Mouse (Mus musculus): Measurements from ENCODE around the gene Psma7.

Gene Psma7

GRCm38 (mm10) chr2:180045283-180045682, 3.0 kb upstream of the Psma7 start:
- DNase-seq (ENCODE audit: low spot score in 2 of 2) = no peak

DNA sequence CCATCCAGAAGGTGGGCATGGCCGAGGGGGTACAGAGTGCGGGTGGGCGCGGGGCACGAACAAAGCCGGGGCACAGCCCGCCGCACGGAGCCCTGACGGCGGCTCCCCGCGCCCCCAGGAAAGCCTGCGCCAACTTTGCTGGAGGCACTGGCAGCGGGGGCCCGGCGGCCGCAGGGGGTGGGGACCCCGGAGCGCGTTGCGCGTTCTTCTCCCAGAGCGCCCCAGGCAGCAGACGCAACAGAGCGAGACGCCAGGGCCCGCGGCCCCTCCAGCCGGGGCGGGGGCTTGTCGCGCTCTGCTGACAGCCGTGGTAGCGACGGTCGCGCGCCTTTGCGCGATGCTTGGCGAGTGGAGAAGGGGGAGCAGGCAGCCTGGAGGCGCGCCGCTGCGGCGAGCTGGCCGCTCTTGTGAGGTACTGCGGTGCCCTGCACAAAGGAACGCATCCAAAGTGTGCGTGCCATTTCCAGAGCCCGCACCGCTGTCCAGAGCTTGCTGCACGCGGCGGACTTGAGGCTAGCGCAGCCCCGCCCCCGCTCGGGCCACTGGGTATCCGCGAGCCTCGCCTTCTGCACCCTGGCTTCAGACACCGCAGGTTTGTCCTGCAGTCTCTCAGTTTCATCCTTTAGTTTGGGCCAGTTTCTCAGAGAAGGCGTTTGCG, 754 bp upstream of the Psma7 start:
- DNase-seq (ENCODE audit: low spot score in 2 of 2) = peak; percentile 80

DNA sequence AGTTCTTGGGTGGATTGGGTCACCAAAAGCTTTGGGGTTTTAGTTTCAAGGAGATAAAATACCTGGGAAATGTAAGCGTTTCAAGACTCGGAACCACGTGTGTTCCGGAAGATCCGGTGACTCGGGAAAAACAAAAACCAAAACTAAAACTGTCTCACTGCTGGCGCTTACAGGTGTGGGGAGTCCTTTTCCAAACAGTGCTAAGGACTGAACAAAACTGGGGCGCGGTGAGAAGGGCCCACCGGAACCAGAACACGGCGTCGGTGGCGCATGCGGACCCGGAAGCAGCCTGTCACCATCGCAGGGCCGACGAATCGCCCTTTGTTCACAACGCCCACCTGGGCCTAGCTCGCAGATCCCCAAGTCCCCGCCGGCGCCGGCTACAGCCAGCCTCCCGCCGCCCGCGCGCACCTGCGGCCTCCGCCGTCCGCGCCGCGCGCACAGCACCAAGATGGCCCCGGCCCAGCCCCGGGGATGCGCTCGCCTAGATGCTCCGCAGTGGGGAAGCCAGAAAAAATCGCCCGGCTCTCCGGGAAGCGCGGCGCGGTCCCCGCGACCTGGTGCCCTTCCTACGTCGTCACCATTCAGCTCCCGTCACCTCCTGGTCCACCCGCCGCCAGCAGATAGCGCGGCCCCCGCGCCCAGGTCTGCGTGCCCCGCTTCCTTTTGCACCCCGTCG, 517 bp downstream of the Psma7 start:
- DNase-seq (ENCODE audit: low spot score in 2 of 2) = peak in 1 of 2 experiments; percentile 49

DNA sequence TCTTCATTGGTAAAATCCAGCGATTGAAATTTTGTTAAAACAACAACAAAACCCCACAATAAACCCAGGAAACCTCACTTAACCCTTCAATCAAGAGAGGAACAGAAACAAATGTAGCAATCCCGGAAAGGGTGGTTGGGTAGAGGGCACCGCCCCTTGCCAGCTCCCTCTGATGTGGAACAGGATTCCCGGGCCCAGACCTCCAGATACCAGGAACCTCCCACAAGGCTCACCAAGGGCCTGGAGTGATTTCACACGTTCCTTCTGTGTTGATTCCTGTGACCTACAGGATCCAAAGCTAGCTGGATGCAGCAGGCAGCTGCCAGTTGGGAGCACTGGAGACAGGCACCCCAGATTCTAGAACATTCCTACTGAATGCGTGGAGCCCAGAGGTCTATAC, 1.8 kb downstream of the Psma7 start:
- no peak for DNase-seq (ENCODE audit: low spot score in 2 of 2)

DNA sequence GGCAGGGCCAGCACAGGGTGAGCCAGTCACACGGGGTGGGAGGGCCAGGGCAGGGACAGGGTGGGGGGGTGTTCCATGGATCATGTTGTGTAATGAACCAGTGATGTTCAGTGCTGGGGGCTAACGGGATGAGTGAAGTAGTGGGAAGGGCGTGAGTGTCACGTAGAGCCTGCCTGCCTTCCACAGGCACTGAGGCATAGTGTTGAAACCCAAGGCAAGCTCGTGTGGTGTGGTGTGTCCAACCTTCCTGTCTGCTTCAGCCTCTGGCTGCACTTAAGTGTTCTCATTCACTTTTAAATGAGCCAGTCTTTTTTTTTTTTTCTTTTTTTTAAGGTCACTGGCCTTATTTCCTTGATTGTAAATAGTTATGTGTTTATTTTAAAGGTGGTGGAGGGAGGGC, 7.5 kb downstream of the Psma7 start:
- no peak for DNase-seq (ENCODE audit: low spot score in 2 of 2)

GRCm38 (mm10) chr2:180033956-180034355, 8.3 kb downstream of the Psma7 start:
- no peak for DNase-seq (ENCODE audit: low spot score in 2 of 2)

DNA sequence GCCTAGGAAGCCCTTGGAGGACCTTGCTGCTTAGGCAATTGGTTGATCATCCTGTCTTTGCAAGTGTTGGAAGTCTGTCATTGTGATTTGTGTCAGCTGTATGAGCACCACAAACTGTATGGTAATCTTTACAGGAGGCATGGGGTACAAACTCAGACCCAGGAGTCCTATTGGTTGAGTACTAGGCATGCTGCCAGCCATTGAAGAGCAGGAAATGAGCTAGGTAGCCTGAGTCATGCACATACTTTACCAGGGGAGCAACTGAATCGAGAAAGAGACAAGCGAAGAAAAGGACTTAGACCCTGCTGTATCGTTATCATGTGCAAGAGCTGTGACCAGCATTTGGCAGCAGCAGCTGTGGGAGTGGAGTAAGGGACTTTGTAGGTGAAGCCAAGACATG, 9.3 kb downstream of the Psma7 start:
- DNase-seq (ENCODE audit: low spot score in 2 of 2) = no peak

- DNase-seq (ENCODE audit: low spot score in 2 of 2) = no peak
Measured at GRCm38 (mm10) chr2:180031270-180031669, 11.0 kb downstream of the Psma7 start.

DNA sequence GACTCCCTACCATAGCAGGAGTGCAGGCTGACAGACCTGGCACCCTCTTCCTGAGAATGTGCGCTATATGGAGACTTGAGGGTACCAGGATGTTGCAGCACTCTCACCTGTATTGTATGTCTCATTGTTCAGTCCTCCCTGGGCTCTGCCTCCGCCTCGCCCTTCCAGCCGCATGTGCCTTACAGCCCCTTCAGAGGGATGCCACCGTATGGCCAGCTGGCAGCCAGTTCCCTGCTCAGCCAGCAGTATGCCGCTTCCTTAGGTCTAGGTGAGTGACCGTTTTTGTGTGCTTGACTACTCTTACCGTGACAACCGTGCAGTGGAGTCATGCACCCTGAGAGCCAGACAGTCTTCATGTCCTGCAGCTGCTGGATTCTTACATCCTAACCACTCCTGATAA, 14.5 kb downstream of the Psma7 start:
- no peak for DNase-seq (ENCODE audit: low spot score in 2 of 2)

DNA sequence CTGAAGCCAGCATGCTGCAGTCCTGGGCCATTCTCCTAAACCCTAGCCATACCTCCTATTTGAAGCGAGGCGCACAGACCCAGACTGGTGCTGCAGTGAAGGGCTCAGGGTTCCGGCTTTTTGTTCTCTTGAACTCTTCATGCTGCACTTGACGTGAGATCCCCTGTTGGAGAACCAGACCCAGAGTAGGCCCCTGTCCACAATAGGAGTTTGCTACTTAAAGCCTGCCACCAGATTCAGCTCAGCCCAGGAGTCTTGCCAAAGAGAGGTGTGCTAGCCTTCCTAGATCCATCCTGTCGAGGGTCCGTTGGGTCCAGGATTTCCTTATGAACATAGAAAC, 16.4 kb downstream of the Psma7 start:
- DNase-seq (ENCODE audit: low spot score in 2 of 2) = no peak

DNA sequence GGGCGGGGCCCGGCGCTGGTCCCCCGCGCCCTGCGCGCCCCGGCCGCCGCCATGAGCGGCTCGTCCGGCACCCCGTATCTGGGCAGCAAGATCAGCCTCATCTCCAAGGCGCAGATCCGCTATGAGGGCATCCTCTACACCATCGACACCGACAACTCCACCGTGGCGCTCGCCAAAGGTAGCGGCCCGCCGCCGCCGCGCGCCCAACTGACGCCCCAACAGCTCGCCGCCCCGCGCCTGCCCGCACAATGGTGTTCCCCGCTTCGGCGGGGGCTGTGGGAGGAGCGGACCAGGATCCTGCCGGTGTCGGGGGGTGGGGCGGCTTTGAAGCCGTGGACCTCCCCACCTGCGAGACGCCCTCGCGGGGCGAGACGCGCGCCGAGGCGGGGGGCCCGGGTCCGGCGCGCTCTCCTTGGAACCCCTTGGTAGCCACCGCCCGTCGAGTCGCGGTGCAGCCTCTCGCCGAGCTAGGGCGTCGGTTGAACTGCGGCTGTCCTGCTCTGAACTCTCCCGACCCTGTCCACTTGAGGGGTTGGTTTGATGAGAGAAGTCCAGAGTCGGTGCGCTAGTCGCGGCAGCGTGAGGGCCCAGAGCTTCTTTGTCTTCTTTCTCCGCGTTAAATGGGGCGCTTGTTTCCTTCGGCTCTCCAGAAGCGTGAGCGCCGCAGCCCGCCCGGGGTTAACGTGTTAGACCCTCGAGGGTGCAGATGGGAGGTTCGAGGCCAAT, 16.9 kb downstream of the Psma7 start:
- DNase-seq (ENCODE audit: low spot score in 2 of 2) = peak in 1 of 2 experiments; percentile 65

DNA sequence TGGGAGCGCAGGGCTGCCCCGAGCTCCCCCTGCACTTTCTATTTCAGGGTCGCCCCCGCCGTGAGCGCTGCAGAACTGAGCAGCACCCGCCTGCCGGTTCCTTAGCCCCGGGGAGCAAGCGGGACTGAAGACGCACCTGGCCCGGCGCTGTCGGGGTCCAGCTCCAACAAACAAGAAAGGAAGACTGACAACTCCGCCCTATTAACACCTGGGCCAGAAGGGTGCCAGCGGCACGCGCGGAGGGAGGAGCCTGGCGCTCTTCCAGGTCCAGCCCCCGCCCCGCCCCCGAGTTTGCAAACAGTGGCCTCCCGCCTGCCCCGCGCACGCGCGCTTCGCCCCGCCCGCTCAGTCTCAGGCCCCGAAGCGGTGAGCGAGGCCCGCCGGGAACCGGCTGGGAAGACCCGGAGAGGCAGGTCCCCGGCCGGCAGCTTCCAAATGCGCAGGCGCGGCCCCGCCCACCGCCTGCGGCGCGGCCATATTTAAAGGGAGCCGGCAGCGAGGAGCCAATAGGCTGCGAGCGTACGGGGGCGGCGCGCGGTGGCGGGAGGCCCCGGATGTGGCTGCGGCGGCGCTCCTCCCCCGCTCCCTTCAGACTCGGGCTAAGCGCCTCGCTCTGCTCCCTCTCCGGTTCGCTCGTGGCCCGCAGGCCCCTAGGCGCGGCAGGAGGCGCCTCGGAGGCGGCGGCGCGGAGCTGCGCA, 17.7 kb downstream of the Psma7 start, which contains the start of gene Lsm14b:
TSS of gene Lsm14b (plus strand) at position 587 of the 698 bp plus-strand sequence.
- peak; percentile 98 to 99 for DNase-seq (ENCODE audit: low spot score in 2 of 2)

GRCm38 (mm10) chr2:180022751-180023150, 19.5 kb downstream of the Psma7 start:
- no peak for DNase-seq (ENCODE audit: low spot score in 2 of 2)

GRCm38 (mm10) chr2:180020919-180021318, 21.3 kb downstream of the Psma7 start:
- DNase-seq (ENCODE audit: low spot score in 2 of 2) = no peak

GRCm38 (mm10) chr2:180020091-180020661, 22.1 kb downstream of the Psma7 start:
- no peak for DNase-seq (ENCODE audit: low spot score in 2 of 2)

- no peak for DNase-seq (ENCODE audit: low spot score in 2 of 2)
Measured at GRCm38 (mm10) chr2:180018573-180018972, 23.7 kb downstream of the Psma7 start.

DNA sequence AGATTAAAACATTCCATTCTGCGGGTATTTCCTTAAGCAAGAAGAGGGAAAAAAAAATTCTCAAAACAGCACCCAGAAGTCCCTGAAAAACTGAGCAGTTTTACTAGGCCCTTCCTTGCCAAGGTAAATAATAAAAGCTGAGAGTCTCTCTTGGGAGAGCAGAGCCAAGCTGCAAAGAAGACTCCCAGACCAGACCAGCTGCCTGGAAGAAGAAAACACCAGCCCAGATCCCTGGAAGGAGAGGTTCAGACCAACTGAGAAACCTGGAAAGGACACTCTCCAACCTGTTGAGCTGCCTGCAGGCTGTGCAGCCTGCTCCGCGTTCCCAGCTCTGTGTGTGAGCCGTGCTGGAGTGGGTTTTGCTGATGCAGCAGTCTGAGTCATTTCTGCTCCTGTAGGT, 24.6 kb downstream of the Psma7 start:
- no peak for DNase-seq (ENCODE audit: low spot score in 2 of 2)

DNA sequence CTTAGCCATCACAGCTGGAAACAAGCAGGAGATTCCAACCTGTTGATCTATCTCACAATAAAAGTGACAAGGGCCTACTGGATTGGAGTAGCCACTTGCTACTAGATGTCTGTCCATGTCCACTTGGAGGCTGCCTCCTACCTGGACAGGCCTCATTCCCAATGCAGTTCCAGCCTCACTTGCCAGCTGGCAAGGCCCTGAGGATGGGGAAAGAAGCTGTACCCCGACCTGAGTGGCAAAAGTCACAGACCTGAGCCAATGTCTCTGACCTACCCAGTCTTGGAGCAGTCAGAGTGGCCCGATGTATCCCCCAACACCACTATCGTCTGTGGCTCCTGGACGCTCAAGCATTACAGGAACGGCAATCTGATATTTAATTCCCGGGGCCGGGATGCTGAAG, 28.5 kb downstream of the Psma7 start:
- no peak for DNase-seq (ENCODE audit: low spot score in 2 of 2)

GRCm38 (mm10) chr2:180011370-180011769, 30.9 kb downstream of the Psma7 start:
- DNase-seq (ENCODE audit: low spot score in 2 of 2) = no peak

GRCm38 (mm10) chr2:180010686-180011085, 31.5 kb downstream of the Psma7 start:
- no peak for DNase-seq (ENCODE audit: low spot score in 2 of 2)

DNA sequence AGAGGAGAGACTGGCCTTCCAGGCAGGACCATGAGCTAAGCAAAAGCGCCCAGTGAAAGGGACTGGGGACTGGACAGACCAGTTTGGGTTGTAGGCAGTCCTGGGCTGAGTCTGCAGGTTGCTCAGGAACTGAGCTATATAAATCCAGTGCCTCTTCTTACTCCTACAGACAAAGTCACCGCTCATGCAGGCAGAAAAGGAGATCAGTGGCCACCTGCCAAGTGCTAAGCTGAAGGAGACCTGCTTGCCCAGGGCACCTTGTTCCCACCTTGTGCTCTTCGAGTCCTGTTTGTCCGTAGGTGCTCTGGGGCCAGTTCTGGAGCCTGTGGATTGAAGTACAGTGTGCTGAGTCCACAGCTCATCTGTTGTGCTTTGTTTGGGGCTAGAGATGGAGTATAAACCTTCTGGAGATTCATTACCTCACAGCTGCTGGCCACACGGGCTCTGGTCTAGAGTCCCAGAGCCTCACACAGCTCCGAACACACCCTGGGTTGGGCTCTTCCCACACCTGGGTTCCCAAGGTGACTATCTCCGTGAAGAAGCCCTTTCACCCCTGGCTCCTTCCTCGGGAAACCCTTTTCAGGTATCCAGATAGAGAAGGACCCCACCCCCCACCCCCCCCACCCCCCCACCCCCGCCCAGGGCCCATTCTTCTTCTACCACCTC, 35.7 kb downstream of the Psma7 start:
- no peak for DNase-seq (ENCODE audit: low spot score in 2 of 2)

All from frontal cortex, postnatal 10 days (tissue).